Mouse (Mus musculus) ovary, adult 2 months (tissue): Measurements from ENCODE around the gene Usp22. TPM values are rescaled to one million over a fixed set of nuclear protein-coding genes. Genes with fewer than 3 reads are reported as not detected.

Experiments
- polyA plus RNA-seq: library from polyadenylated mRNA; depleted of rRNA; stranded (reverse); fragments of >200 nt; gene quantifications from 2 replicates; pipeline ENCODE4 v1.2.3, GENCODE M21; 2012; rRNA removed

The Usp22 gene
- 104 and 131 TPM in 2 replicates for polyA plus RNA-seq

DNA sequence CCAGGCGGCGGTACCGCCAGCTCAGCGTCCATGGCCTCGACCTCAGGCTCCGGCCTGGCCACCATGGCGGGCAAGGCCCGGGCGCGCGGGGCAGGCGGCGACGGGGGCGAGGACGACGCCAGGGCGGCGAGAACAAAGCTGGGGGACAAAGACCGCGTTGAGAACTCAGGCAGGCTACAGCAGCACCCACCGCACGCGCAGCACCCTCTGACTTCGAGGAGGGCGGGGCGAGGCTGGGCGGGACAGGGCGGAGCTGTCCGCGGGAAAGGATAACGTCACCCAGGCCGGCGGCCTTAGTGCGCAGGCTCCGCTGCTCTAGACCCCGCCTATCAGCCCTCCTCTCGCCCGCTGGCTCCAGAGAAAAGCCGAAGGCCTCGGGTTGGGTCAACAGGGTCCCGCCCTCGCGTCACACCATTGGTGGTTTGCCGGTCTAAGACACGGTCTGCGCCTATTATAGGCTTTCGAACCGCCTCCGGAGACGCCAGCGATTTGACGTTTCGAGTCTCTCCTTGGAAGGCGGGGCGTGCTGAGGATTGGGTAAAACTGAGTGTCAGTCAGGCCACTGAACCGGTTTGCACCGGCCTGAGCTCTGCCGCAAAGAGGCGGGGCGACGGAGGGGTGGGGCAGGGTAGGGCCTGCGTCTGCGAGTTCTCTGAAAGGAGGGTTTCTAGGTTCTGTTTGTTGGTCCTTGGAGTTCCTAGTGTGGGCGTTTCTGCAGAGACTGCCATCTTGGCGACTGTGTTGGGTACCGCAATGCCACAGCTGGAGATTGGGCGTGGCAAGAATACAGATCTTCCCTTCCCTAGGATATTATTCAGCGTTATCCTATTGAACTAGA, at the start of gene Usp22:
Gene Usp22, minus strand, starts transcription at position 235 of the 838 bp plus-strand sequence.

DNA sequence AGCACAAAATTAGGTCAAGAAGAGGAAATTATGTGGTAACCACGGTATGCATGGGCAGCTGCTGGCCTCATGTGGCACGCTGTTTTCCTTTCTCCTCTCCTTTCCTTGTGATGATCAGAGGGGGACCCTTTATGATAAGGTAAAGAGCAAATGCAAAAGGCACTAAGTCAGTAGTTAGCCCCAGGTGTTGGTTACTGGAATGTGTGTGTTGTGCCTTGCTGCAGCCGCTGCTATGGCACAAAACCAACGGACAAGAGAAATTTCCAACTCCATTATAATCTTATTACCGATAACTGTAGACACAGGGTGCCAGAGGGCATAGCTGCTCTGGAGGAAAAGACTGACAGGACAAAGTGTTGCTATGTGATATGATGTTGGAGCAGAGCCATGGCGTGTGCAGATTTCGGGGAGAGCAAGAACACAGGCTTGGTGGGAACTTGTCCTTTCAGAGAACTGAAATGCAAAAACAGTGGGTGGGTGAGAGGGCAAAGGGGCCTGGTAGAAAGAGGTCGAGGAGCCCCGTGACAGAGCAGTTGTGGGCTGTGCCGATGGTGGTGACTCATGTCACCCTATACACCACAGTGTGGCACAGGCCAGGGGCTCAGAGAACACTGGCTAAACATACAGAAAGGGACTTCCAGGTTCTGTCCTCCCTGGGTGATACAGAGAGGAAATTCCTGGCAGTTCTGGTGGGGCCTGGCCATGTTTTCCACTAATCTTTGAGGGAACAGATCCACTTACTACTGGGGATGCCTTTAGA, 32.8 kb upstream of the Usp22 start, which contains the start of gene Aldh3a1:
Gene Aldh3a1, plus strand, starts transcription at position 51 of the 760 bp plus-strand sequence.

DNA sequence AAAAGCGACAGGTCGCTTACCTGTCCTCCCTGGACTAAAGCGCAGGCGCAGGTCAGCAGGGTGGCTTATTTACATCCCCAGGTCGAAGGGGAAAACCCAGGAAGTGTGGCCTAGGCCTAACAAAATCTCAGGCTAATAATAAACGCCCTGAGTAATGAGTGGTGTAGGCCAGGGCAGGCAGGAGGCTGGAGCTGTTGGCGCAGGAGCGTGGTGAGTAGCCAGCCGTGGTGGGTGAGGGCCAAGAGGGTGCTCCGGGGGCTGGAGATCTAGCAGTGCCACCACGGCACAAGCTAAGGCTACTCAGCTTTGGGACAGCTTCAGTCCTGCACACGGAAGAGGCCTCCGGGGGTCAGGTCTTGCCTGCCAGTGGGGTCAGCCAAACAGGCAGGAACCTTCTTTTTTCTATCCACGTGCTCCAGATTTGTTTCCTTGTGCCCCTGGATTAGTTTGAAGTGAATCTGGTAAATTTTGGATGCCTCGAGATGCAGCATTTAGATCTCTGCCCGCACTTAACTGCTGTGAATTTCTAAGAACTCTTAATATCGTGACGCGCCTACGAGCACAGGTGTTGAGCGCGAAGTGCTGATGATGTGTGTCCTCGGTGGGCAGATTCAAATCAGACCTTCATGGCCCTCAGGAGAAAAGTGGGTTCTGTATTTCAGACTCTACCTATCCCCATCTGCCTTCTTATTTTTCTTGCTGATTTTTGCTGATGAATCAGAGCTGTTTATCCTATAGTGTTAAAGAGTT, 48.1 kb downstream of the Usp22 start, which contains the start of gene Tnfrsf13b:
Gene Tnfrsf13b, plus strand, starts transcription at position 150 of the 750 bp plus-strand sequence.

Other genes starting within 250 kb of the Usp22 start
- 24.5 and 35.6 TPM in 2 replicates for gene Map2k3, start 243.0 kb downstream of the Usp22 start, polyA plus RNA-seq
- gene Kcnj12, start 152.5 kb downstream of the Usp22 start, polyA plus RNA-seq, result 0.33 and 0.46 TPM in 2 replicates
- gene Tnfrsf13b, start 48.3 kb downstream of the Usp22 start, polyA plus RNA-seq, result 6.0 and 8.6 TPM in 2 replicates
- gene Aldh3a1, start 32.5 kb upstream of the Usp22 start, polyA plus RNA-seq, result 0.47 and 0.69 TPM in 2 replicates
- gene Aldh3a2, start 92.4 kb upstream of the Usp22 start, polyA plus RNA-seq, result 63.4 and 73.9 TPM in 2 replicates
- gene Slc47a2, start 167.8 kb upstream of the Usp22 start, polyA plus RNA-seq, result 12.3 and 16.3 TPM in 2 replicates
- gene Slc47a1, start 203.3 kb upstream of the Usp22 start, polyA plus RNA-seq, result 5.1 and 8.2 TPM in 2 replicates